Mouse (Mus musculus) yolk sac, embryonic 10.5 days (tissue): ENCODE data around the gene Abcf1.

Source experiments
- DNase-seq: peaks from one replicate; pipeline ENCODE4 v3.0.0-alpha.2; 2017; ENCODE audit warnings: low spot score

Abcf1 gene

DNA sequence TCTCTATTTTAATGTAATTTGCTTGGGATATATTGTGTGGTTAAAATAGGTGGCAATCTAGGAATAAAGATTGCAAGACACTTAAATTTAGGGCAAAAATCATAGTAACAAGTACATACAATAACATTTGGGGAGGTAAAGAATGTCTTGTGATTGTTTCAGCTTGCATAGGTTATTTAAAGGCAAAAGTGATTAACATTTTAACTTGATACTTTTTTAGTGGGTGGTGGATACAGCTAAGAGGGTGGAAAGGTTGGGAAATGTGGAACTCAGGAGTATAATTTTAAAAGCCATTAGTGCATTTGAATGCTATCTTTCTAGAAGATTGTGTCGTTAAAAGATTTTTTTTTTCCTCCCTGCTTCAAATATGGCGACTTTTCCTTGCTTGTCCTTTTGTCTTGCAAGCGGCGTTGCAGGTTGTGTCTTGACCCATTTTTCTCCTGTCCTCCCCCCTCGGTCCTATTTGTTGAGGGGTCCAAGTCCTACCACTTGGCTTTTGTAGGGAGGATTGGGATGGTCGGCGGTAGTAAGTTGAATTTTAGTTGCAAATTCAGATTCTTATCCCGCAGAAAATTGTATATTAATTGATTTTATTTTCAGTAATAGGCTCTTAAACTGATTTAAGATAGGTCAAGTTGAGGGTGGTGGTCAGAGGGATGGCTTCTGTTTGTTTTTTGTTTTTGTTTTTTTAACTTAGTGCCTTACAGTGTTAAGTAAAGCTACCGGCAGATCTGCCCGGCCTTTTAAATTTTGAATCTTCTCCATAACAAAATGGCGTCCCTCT is 51.1 kb downstream of the Abcf1 start:
- DNase-seq = peak; percentile 70

DNA sequence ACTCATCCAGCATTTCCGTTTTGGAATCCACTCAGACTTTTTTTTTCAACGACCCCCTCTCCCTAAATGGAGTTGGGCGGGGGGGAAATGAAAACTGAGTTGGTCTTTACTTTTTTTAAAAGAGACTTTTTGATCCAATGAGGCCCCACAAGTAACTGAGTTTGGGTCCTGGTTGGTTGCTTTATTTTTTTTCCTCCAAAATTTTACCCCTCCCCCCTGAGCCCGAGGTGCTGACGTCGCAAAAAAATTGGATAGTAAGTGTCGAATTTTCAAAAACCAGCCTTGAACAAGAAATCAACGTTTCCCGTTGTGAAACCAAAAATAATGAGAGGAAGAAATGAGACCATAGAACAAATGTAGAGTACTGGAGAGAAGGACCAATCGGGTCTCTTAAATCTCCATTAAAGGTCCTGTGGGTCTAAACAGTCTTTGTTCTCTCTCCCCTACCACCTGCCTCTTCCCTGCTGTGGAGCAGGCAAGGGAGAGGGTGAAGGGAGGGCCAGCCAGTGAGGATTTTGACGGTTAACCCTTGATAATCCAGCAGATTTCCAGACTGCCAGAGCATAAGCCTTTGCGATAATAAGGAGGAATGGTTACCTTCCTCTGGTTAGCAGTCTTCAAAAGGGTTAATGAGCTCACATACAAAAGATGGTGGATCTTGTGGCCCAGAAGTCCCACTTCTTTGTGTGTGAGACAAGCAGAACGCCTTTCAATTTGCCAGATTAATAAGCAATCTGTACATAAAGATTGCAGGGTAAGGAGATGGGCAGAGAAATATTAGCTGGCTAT is 51.9 kb downstream of the Abcf1 start:
- DNase-seq = peak; percentile 72

DNA sequence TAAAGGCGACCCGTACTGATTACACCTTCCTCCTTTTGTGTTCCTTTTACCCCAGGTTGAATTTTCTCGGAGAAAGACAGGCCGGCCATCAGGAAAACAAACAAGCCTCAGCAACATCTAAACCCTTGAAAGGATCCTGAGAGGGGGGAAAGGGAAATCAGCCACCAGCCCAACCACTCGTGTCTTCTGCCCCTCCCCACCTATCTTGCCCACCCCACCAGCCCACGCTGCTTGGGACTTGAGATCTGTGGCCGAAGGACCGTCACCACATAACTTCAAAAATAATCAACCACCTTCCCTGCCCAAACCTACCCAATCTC is 52.5 kb downstream of the Abcf1 start:
- no peak for DNase-seq

- DNase-seq = peak; percentile 99
Measured at GRCm38 (mm10) chr17:35916297-35917142, 53.0 kb downstream of the Abcf1 start, which contains the start of the genes Mrps18b and Ppp1r10. TSS of gene Mrps18b (minus strand) at chr17:35916389. TSS of gene Ppp1r10 (plus strand) at chr17:35916434.

DNA sequence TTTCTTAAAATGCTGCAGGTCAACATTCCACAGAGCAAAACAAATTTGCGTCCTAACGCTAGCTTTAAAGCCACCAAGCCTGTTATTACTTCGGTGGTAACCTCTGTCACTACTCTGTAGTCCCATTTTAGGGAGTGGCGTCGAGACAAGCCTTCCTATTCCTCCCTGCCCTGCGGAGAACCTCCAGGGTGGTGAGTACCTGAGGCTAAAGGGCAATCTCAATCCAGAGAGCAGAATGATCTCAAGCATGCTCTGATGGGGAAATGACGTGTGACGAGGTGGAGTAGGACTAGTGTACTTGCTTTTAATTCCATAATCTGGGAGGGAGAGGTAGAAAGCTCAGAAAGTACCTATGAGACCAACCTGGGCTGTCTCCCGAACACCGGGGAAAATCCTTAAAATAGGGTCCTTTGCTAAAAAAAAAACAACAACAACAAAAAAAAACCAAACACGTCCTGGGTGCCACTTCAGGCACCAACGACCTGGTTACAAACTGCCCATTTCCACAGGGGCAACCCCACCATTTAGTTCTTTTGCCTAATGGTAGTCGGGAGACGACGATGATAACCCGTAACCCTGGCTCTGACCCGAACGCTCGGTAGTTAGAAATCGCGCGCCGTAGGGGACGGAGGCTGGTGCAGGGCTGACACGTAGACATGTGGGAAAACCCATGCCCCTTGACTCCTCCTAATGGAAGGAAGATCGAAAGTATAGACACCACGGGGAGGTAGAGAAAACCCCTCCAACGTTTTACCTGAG is 53.8 kb downstream of the Abcf1 start:
- DNase-seq = peak; percentile 64

DNA sequence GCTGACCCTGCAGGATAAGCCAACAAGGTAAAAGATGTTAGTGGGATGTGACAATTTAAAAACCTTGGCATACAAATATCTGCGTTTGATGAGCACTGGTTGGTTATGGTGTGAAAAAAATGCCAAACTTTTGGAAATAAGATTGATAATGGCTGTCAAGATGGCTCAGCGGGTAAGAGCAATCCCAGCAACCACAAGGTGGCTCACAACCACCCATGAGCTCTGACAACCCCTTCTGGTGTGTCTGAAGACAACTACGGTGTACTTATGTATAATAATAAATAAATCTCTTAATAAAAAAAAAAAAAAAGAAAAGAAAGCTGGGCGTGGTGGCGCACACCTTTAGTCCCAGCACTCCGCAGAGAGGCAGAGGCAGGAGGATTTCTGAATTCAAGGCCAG is 54.6 kb downstream of the Abcf1 start:
- no peak for DNase-seq

DNA sequence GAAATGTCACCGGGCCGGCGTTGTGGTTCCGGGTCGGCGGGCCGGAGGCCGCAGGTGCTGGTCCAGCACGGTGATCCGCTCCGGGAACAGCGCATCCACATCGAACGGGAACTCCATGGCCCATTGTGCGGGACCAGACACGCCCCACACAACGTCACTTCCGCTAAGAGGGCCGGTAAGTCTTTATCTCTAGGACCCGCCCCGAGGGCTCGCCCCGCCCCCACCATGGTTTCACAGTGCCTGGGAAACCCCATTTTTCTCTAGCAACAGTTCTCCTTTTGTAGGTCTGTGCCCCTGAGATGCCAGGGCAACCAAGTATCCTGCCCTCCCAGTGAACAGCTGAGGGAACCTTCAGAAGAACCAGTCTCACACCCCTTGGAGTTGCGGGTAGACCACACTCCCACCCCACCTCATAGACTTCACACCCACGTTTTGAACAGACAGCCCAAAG is 59.6 kb downstream of the Abcf1 start, which contains the start of gene Atat1:
Gene Atat1, minus strand, starts transcription at position 157 of the 451 bp plus-strand sequence.
- DNase-seq = peak; percentile 96

GRCm38 (mm10) chr17:35909186-35909918 is 60.2 kb downstream of the Abcf1 start:
- no peak for DNase-seq

DNA sequence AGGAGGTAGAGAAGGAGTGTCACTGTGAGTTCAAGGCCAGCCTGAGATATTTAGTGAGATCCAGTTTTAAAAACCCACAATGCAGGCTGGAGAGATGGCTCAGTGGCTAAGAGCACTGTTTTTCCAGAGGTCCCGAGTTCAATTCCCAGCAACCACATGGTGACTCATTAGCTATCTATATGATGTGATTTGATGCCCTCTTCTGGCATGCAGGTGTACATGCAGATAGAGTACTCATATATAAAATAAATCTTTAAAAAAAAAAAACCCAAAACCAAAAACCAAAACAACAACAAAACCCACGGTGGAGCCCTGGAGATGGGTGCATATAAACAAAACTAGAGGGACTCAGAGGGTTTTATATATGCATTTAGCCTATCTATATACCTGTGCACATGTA is 62.0 kb downstream of the Abcf1 start:
- no peak for DNase-seq
